ENCODE assay signal across 30 mouse cellular contexts in genomic region chr13:100438701-100439100, GRCm38 (mm10). TPM values are rescaled to one million over a fixed set of nuclear protein-coding genes. Genes with fewer than 3 reads are reported as not detected.
DNase-seq lines count a peak whose midpoint lies in the region; TF ChIP-seq lines count a peak whose summit lies in the region.
"Had no signal": no experiment of that assay in that cellular context is flagged by ENCODE, and none has a peak within 500 bp of the region (broad histone marks: within the 10 kb centered on the region; RNA-seq: fewer than 3 reads in every experiment).

No protein-coding gene starts in this region.

- peak overlapping the region; percentile 35 for H3K4me2 ChIP-seq in myocyte (ENCODE audit: low read depth)
- H3K4me2 ChIP-seq: forebrain, embryonic 12.5 days; forebrain, embryonic 15.5 days; heart, embryonic 12.5 days; heart, embryonic 15.5 days; hindbrain, embryonic 14.5 days had no signal

- no peak for TF ChIP-seq POLR2A in myocyte (IDR thresholded peaks at IDR 0.05; ENCODE audit: insufficient read length, low read depth)

- H3K36me3 ChIP-seq in myocyte (ENCODE audit: control insufficient read depth, insufficient read depth), result no peaks in the 10 kb centered on the region
- no peaks in the 10 kb centered on the region for H3K36me3 ChIP-seq in midbrain, embryonic 10.5 days
- H3K36me3 ChIP-seq: forebrain, embryonic 12.5 days; forebrain, embryonic 15.5 days; heart, embryonic 12.5 days; heart, embryonic 15.5 days had no signal

- WGBS in midbrain, embryonic 10.5 days, result 73% methylated on average over 1 of the region's 1 CpGs

- intact Hi-C loops in left cerebral cortex, postnatal 4 days (cut with DNase I), result no loop called here

- H3K4me1 ChIP-seq in midbrain, embryonic 10.5 days, result no peaks in the 10 kb centered on the region
- H3K4me1 ChIP-seq: forebrain, embryonic 12.5 days; forebrain, embryonic 15.5 days; heart, embryonic 12.5 days; heart, embryonic 15.5 days had no signal

- H3ac ChIP-seq in myocyte (ENCODE audit: control insufficient read depth, insufficient read length), result no peak overlapping the region

- DNase-seq in 3134 (ENCODE audit: extremely low read depth, insufficient read length, low spot score) (peak; percentile 47), 416B (ENCODE audit: low read depth) (peak; percentile 77)
- DNase-seq in brain, adult 2 months (ENCODE audit: low read depth, low spot score), result peak; percentile 7
- no peak for DNase-seq in midbrain, embryonic 10.5 days (ENCODE audit: low spot score)
- no peak for DNase-seq in left cerebral cortex, postnatal 4 days
- no peak for DNase-seq in heart, postnatal 4 days
- DNase-seq: adrenal gland, postnatal 10 days; adrenal gland, postnatal 36 days; cerebellum, adult 11 months; cerebellum, adult 2 months; cerebellum, adult 9-11 months; cerebellum, postnatal 25 days; gastrocnemius, postnatal 25 days; heart, adult 18-20 months; heart, postnatal 10 days; heart, postnatal 36 days; kidney, adult 18-20 months had no signal

- no peaks in the 10 kb centered on the region for H3K79me2 ChIP-seq in myocyte (ENCODE audit: control insufficient read depth, insufficient read depth)

- H3K4me3 ChIP-seq in myocyte, result no peak overlapping the region
- no peak overlapping the region for H3K4me3 ChIP-seq in midbrain, embryonic 10.5 days
- H3K4me3 ChIP-seq: forebrain, embryonic 12.5 days; forebrain, embryonic 15.5 days; heart, embryonic 12.5 days; heart, embryonic 15.5 days had no signal

- no peaks in the 10 kb centered on the region for H3K9me3 ChIP-seq in midbrain, embryonic 10.5 days (replicated peaks)
- H3K9me3 ChIP-seq: forebrain, embryonic 12.5 days; forebrain, embryonic 15.5 days; heart, embryonic 12.5 days; heart, embryonic 15.5 days had no signal

- H3K27ac ChIP-seq in midbrain, embryonic 10.5 days (replicated peaks), result no peak overlapping the region
- H3K27ac ChIP-seq: forebrain, embryonic 12.5 days; forebrain, embryonic 15.5 days; heart, embryonic 15.5 days; hindbrain, embryonic 14.5 days; hindbrain, postnatal 0 days had no signal

- no peaks in the 10 kb centered on the region for H3K27me3 ChIP-seq in myocyte (ENCODE audit: control insufficient read depth, insufficient read depth, insufficient read length)
- no peaks in the 10 kb centered on the region for H3K27me3 ChIP-seq in midbrain, embryonic 10.5 days (ENCODE audit: low read depth, poor library complexity, severe bottlenecking)
- H3K27me3 ChIP-seq: forebrain, embryonic 12.5 days; forebrain, embryonic 15.5 days; heart, embryonic 12.5 days; heart, embryonic 15.5 days; Patski had no signal

TF ChIP-seq in myocyte, 11 proteins besides CTCF, POLR2A, EP300 and RAD21:
- TF ChIP-seq SRF (IDR thresholded peaks at IDR 0.05; ENCODE audit: control insufficient read depth, insufficient read length, low read depth) (no peak), MAX (IDR thresholded peaks at IDR 0.05; ENCODE audit: low read depth) (peak; percentile 34), POLR2AphosphoS2 (IDR thresholded peaks at IDR 0.05; ENCODE audit: insufficient read length, low read depth) (no peak), USF1 (IDR thresholded peaks at IDR 0.05; ENCODE audit: low read depth) (no peak)

RNA-seq across cellular contexts. Expression of gene Naip1, which starts 14.0 kb away (rescaled TPM):
- 0.01 TPM for polyA plus RNA-seq in myocyte (2012; fragmentation: generic; extraction: Trizol)
- not detected in 2 replicates for polyA plus RNA-seq in midbrain, embryonic 10.5 days (2016; fragmentation: Nextera tagmentation; extraction: Ambion mirVana)
- total RNA-seq in left cerebral cortex, postnatal 4 days (2021), result under 1 TPM; 0.18 to 0.24 TPM
- not detected for total RNA-seq in heart, postnatal 4 days (2021)
- total RNA-seq: common myeloid progenitor, adult 5-6 weeks; gastrocnemius, adult 8-10 months; gastrocnemius, postnatal 25 days had no signal
- polyA plus RNA-seq: embryonic facial prominence, embryonic 11.5 days; forebrain, embryonic 12.5 days; forebrain, embryonic 15.5 days; heart, embryonic 12.5 days; heart, embryonic 15.5 days; hindbrain, embryonic 11.5 days; inflammation-experienced regulatory T-cells, adult 6 months had no signal

RNA-seq across cellular contexts. Expression of gene Gtf2h2, which starts 53.7 kb away (rescaled TPM):
- 13.1 TPM for polyA plus RNA-seq in myocyte (2012; fragmentation: generic; extraction: Trizol)
- polyA plus RNA-seq in midbrain, embryonic 10.5 days (2016; fragmentation: Nextera tagmentation; extraction: Ambion mirVana), result 90.4 and 90.5 TPM in 2 replicates
- total RNA-seq in left cerebral cortex, postnatal 4 days (2021), result 10 to 100 TPM; 41.0 to 52.8 TPM
- total RNA-seq in heart, postnatal 4 days (2021), result 10 to 100 TPM; 28.5 to 32.7 TPM

Comparison
In these comparisons a context has a peak if more than half of its experiments do, and no peak if none do; other contexts are left out.
1. DNase-seq: peak in 3134 (single experiment), 416B (single experiment) and brain, adult 2 months (single experiment); none in midbrain, embryonic 10.5 days (single experiment), left cerebral cortex, postnatal 4 days (single experiment) and heart, postnatal 4 days (single experiment).